Mouse (Mus musculus) CH12F3 (cell line): Measurements from ENCODE around the gene Gm11239.
"Not testable (repeated sequence)": the region's sequence is repeated elsewhere in the genome, so short reads cannot be mapped to it uniquely, and the experiment has no call there.

Experiments
- in situ Hi-C: fragments of 300-500 bp; cut with MboI; formaldehyde crosslinking; loops from 2 replicates; pipeline ENCODE4 v1.14.3; 2020; ENCODE audit warnings: low sequenced_read_pairs

The Gm11239 gene

DNA sequence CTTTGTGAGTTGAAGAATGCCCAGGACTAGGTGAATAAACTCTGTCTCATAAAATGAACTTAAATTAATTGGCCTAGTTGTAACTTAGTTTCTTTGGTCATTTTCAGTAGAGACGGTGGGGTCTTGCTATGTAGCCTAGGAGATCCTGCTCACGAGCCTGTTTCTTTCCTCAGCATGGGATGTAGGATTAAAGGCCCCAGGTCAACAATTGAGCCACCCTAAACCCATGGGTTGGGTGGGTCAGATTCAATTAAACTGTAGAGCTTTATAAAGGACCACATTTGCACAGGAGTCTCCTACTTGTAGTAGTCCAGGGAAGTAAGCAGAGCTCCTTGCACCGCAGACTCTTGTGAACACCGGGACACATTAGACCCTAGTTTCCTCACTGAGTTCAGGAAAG, at the start of gene Gm11239:
TSS of gene Gm11239 (plus strand) at position 301 of the 400 bp plus-strand sequence.
- in situ Hi-C loops: not testable (repeated sequence)

GRCm38 (mm10) chr4:73622684-73623083, 45.5 kb upstream of the Gm11239 start, which contains the start of gene Gm11237:
TSS of gene Gm11237 (plus strand) at chr4:73622984.
- in situ Hi-C loops: not testable (repeated sequence)

DNA sequence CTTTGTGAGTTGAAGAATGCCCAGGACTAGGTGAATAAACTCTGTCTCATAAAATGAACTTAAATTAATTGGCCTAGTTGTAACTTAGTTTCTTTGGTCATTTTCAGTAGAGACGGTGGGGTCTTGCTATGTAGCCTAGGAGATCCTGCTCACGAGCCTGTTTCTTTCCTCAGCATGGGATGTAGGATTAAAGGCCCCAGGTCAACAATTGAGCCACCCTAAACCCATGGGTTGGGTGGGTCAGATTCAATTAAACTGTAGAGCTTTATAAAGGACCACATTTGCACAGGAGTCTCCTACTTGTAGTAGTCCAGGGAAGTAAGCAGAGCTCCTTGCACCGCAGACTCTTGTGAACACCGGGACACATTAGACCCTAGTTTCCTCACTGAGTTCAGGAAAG, 30.3 kb upstream of the Gm11239 start, which contains the start of gene Gm11236:
TSS of gene Gm11236 (plus strand) at position 301 of the 400 bp plus-strand sequence.
- in situ Hi-C loops: not testable (repeated sequence)

GRCm38 (mm10) chr4:73661864-73662263, 6.3 kb upstream of the Gm11239 start:
- in situ Hi-C loops: not testable (repeated sequence)

- in situ Hi-C loops: not testable (repeated sequence)
These were observed 15.1 kb downstream of the Gm11239 start, which contains the start of gene Gm428 for GRCm38 (mm10) chr4:73683216-73683615. TSS of gene Gm428 (plus strand) at chr4:73683516.

GRCm38 (mm10) chr4:73718761-73719160, 50.6 kb downstream of the Gm11239 start:
- in situ Hi-C loops: no loop called here

- in situ Hi-C loops: no loop called here
These were observed 51.7 kb downstream of the Gm11239 start for GRCm38 (mm10) chr4:73719819-73720218.
